Mouse (Mus musculus) retina, postnatal 7 days (tissue): ENCODE measurements at regions not wholly inside any gene's neighbourhood (a gene's known extent, or its start where the extent isn't known, plus 50 kb on each side); places are given as distances from the start of the nearest gene placed in this dataset.

ENCODE experiments used
- DNase-seq: peaks from one replicate; pipeline ENCODE4 v3.0.0-alpha.2; 2012; ENCODE audit warnings: low read depth, low spot score

DNA sequence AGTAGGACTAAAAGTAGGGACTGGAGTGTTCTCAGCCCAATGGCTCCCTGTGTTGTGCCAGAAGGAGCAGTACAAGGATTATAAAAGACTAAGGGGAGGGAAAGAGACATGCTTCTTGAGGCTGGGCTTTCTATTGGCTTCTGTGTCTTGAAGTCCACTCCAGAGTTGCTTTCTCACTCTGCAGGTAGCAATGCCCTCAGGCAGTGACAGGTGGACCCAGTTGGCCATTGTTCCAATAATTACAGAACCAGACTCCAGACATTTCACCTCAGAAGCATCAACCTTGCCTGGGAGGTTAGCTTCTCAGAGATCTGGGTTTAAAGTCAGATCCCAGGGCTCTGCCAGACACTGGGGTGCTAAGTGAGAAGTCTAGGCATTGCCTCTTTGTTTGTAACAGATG, 136.3 kb upstream of the Tll1 start:
- no peak for DNase-seq

DNA sequence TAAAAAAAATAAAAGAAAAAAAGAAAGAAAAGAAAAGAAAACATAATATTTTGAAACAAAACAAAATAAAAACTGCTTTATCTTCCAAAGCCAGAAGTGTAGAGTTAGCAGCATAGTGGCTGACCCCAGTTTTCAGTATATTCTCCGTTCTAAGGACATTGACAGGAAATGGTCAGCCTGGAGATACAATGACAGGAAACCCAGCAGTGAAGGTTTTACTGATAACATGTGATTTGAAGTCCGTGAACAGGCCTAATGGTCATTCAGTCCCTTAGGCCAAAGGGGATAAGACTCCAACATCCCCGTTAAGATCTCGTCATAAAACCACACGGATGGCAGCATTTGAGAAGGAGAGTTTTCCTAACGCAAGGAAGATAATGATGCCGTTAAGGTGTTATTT, 131.3 kb upstream of the Tll1 start:
- DNase-seq, result no peak

DNA sequence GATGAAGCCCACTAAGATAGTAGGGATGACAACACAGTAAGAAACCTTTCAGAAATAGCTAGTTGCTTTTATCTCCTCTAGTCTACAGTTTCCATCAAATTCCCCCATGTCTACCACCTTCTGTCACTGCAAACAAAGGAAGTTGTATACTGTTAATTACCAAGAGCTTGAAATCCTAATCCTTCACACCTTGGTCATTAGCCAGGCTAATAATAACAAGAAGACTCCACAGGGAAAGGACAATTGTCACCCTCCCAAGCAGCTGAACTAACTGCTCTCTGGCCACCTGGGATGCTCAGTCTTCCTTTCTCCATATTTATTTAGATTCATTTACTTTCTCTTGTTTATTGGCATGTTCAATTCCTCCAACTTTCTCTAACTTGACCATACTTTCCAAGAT, 130.5 kb upstream of the Tll1 start:
- DNase-seq, result no peak

DNA sequence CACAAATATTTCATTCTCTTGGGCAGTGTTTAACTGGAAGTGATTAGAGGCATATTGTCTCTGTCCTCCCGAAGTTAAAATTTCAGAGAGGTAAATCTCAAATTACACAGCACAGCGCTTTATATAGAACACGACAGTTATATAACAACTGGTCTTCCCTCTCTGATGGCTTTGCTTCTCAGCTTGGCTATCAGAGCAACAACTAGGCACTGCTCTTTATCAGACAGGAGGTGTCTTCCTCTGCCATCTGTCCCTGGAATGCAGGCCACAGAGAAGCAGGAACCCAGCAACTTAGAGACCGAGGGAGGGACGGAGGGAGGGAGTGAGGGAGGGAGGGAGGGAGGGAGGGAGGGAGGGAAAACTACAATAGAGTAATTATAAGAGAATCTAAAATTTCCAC, 129.4 kb upstream of the Tll1 start:
- DNase-seq, result no peak

DNA sequence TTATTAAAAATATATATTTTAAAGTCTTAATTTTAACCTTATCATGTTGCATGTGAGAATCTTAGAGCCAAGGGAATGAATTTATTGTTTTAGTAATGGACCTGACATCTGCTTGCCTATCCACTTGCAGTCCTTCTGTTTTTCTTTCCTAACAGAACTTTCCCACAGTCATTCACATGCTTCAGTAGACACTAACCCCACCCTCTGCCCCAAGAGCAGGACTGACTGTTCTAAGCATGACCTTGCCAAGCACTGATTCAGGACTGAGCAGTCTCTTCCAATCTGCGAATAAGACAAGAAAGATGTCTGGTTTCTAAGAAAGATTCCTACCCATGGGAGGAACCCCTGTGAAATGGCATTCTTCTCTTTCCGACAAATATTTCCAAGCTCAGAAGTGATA, 117.9 kb upstream of the Tll1 start:
- no peak for DNase-seq

DNA sequence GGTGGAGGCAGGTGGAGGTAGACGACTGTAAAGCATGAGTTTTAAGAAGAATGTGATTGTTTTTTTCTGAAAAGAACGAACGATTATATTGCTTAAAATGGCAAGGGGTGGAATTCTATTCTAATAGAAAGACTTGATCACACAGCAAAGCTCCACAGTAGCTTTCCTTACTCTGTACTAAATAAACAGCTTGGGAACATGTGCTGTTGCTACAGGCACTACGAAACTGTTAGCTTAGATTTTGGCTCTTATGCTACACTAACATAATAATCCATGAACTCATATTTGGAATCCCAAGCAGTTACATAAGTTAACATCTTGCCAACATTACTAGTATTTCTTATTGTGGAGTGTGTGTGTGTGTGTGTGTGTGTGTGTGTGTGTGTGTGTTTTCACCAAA, 114.3 kb upstream of the Tll1 start:
- DNase-seq, result no peak

DNA sequence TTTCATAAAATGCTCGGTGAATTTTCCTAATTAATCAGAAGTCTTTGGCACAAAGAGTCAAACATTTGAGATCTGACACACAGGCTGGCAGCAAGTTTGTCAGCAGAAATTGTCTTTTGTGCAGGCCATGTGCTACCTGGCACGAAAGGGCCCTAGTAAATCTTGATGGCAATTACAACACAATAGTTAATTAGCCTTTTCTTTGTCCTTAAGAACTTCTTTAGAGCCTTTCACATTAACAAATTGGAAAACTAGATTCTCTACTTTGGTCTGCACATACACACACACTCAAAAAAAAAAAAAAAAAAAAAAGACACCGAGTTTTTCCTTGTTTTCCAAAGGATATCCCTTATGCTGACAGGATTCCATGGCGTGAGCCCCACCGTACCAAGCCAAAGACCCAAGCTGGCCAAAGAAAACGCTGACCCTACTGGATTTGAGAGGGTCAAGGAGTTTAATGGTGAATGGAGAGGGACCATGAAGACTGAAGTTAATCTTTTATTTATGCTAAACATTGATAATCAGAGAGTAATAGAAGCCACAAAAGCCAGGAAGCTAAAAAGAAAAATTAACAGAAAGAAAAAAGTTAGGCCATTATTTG, 113.2 kb upstream of the Tll1 start:
- DNase-seq, result no peak

DNA sequence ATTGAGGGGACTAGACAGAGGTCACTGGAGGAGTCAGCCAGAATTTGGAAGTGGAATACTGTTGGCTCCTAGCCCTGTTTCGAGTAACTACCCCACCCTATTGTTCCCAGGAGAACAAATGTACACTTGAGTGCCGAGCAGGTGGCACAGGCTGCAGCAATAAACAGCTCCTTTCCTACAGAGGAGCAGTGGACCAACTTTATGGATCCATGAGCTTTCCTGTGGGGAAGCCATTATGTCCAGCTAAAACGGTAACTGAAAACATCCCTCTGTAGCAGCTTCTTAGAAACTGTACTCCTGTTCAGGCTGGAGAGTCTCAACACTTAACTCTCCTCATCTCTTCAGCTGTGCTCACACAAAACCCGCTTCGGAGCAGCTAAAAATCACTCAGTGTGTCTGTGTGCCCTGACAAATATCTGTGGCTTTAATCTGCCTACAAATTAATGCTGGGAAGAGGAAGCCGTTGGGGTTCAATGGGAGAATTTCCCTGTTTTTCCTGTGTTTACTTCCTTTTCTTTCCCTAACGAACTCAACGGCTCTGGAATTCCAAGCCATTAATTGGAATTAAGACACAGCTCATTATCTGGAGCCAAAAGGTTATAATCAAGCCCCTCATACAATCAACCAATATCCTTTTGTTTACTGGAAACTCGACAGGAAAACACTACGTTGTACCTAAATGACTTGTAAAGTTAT, 112.6 kb upstream of the Tll1 start:
- no peak for DNase-seq

DNA sequence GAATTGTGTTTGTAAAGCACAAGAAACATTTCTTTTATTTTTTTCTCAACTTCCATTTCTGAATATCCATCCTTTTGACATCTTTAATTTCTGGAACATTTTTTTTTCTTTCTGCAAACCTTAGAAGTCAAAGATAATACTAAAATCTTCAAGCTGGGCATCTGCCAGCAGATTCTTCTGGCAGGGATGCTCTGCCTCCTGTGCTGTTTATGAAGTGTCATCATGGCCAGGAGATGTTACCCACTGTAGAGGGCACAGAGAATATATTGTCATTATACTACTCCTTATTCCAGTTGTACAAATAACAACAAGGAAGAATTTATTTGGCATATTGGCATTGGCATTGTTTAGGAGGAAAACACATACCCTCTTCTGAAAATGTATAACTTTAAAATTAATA, 111.7 kb upstream of the Tll1 start:
- DNase-seq, result no peak

DNA sequence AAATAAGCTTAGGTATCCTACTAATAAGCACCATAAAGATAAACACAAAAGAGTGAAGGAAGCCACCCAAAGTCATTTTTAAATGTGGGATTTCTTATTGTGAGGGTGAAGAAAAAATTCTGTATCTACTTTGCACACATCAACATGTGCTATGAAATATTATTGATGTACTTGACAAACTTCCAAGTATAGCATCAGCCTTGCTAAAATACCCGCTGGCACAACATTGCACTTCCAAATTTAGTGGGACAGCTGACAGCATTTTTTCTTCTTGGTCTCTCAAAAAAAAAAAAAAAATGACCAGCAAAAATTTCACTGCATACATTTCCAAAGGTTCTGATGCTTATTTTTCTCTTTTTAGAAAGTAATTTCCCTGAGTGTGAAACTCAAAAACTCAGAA, 101.9 kb upstream of the Tll1 start:
- DNase-seq, result no peak

DNA sequence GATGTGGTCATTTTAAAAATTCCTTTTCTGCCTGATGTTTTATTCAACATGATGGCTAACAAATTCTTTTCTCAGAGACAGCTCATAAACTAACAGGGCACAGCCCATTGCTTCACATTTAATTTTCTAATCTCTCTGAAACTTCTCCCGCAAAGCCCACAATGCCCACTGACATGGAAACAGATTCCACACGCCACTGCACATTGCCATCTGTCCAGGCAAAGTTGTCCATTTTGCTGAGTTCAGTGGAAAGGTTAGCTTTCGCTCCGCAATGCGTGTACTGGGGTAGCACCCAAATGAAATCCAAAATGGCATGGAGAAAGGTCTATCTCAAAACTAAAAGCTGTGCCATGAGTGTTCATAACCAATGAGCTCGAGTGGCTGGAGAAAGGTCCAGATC, 76.7 kb upstream of the Tll1 start:
- peak; percentile 0 for DNase-seq

DNA sequence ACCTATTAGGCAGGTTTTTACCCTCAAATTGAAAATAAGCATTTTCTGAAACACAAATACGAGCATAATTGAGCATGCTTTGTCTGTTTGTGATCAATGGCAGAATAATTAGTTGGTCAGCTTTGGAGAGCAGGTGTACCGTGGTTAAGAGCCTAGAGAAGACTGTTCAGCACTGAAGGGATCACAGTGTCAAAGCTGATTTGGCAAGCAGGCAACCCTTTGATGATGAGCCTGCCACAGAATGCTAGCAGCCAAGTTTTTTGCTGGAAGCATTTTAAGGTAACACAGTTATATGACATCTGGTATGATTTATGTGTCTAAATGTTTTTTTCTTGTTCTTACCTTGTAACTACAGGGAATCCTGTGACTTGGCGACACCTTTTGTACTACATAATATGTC, 75.5 kb upstream of the Tll1 start:
- no peak for DNase-seq

DNA sequence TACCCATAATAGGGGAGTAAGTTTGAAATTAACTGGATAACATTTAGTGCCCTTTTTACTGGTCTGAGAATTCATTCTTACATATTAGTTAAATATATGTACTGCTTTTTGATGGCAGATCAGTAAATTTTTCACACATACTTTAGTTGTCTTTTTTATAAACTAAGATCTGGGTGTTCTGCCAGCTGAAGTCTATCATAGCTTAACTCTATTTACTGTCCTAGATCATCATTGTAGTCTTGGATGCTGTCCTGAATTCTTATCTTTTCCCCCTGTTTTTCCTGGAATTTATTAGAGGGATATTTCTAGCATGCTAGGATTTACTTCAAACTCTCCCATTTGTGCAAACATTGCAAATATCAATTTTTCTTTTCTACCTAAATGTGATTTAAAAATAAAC, 74.3 kb upstream of the Tll1 start:
- no peak for DNase-seq

DNA sequence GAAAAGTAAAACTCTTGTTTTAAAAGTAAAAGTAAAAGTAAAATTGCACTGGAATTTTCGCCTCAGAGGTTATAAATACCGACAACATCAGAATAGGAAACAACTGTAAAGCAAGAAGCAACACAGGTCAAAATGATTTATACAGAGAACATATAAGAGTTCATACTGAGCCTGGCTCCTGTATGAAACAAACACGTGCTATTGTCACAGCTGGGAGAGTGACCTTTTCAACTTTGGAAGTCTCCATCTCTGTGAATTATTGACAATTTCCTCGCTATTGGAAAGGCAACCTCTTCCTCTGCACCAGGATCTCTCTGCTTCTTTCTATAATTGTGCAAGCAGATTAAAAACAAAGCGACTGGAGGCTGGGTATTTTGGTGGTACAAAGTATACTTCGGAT, 70.0 kb upstream of the Tll1 start:
- no peak for DNase-seq

DNA sequence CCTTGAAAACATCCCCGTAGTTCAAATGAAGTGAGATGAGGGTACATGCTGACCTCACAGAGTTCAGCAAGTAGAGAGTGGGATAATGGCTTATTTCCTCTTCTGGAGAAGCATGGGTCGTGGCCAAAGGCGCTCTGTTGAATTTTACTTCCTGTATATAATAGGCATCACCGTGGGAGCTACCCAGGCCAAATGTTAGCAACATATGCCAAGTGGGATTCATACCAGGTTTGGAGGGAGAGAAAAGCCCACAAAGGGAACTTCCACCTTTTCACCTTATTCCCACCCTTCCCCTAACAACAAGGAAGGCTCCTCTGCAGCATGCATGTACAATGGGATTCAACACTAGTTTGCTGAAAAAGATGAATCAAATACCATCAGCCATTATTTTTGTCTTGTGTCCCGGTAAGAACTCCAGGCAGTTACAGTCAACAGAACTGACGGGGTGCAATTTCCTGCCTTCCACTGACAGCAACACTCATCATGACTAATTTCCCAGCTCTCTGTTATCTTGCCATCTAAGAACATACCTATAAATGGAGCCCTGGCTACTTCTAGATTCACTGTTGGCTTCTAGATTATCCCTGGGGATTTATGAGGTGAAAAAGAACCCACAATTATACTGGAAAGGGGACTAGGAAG, 59.4 kb upstream of the Tll1 start:
- DNase-seq, result no peak
